Mouse (Mus musculus) cerebellum, adult 9-11 months (tissue): ENCODE data around the gene Dact2.
A peak's percentile ranks its signal among the peaks of the same experiment; 100 is the strongest.

Source experiments
- DNase-seq: peaks from one replicate; pipeline ENCODE4 v3.0.0; 2022

The Dact2 gene

GRCm38 (mm10) chr17:14204061-14204460 lies at the start of gene Dact2:
Dact2 (minus strand) TSS chr17:14204304.
- no peak for DNase-seq

- no peak for DNase-seq
Measured at GRCm38 (mm10) chr17:14252456-14252855, 48.4 kb upstream of the Dact2 start.

- no peak for DNase-seq
Measured at GRCm38 (mm10) chr17:14250401-14250800, 46.3 kb upstream of the Dact2 start.

GRCm38 (mm10) chr17:14249595-14249994 lies 45.5 kb upstream of the Dact2 start:
- no peak for DNase-seq

GRCm38 (mm10) chr17:14247931-14248330 lies 43.8 kb upstream of the Dact2 start:
- DNase-seq, result peak; percentile 42

DNA sequence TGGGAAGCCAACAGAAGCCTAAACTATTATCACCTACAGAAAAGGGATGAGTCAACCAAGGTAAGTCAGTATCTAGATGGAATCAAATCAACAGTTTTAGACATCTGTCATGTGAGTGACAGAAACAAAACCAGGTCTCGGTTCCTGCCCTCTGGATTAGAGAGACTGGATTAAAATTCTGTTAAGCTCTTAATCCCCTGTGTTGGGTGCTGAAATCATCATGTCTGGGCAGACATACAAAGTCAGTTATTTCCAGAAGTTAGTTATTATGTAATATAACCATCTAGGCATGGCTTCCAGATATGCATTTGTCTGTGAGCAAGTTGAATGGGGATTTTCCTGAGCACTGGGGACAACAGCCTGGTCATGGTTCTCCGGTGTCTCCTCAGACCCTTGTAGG lies 42.2 kb upstream of the Dact2 start:
- DNase-seq, result no peak

- DNase-seq, result peak; percentile 65
Measured at GRCm38 (mm10) chr17:14244195-14244965, 40.3 kb upstream of the Dact2 start.

DNA sequence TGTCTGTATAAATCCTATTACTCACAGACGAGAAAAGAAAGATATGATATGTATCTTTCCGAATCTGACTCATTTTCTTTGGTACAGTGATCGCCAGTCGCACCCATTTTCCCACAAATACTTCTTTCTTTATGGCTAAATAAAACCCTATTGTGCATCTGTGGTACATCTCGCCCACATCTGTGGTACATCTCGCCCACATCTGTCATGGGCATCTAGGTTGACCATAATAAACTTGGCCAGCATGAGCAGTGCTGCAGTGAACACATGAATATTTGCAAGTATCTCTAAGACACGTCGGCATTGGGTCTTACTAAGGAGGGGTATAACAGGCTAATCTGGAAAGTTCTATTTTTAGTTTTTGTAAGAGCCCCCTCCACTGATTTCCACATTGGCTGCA lies 38.5 kb upstream of the Dact2 start:
- no peak for DNase-seq

GRCm38 (mm10) chr17:14239960-14240359 lies 35.9 kb upstream of the Dact2 start:
- no peak for DNase-seq

DNA sequence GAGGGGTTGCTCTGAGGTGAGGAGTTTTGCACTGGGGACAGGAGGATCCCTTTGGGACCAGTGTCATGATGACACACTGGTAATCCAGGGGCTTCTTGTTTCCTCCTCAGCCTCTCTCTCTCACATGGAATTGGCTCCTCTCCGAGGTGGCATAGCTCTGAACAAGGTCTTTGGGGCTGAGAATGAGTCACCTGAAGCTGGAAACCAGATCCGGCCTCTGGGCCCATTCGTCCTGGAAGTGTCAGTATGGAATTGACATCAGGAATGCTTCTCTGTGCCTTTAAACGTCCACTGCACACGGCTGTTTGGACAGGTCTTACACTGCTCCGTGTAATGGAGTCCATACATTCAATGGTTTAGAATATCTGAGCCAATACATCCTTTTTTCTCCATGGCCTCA lies 33.0 kb upstream of the Dact2 start:
- no peak for DNase-seq

- DNase-seq, result no peak
Measured at GRCm38 (mm10) chr17:14234774-14235389, 30.8 kb upstream of the Dact2 start.

DNA sequence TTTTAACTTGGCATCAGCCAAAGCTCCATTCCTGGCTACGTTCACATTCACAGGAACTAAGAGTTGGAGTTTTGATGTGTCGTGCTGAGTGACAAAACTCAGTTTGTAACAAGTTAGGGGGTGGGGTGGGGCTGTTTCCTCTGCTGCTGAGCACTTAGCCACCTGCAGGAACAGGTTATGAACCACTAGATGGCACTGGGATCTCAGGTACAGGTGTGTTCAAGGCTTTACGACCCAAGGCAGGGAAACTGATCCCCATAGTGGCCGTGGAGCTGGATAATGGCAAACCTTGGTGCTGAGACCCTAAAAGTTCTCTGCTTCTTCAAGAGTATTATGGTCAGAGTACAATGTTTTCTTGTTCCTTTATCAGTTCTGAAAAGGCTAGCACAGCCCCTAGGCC lies 29.6 kb upstream of the Dact2 start:
- DNase-seq, result no peak

DNA sequence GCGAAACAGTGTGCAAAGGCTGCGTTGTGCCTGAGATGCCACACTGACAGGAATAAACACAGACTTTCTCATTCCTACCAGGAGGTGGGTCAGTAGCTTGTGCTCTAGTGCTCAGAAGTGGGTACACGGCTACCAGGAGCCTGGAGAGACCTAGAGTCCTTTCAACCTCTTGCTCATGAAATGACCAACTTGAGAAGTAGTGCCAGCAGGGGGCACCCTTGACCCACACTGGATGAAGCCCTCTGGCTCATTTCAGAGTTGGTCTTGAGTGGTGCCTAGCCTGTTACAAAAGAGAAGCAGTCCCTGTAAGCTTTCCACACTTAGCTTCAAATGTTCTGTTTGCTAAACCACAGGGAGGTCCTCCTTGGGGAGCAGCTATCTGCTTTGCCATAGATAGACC lies 28.5 kb upstream of the Dact2 start:
- DNase-seq, result peak; percentile 28

GRCm38 (mm10) chr17:14230698-14231430 lies 26.8 kb upstream of the Dact2 start:
- DNase-seq, result no peak

DNA sequence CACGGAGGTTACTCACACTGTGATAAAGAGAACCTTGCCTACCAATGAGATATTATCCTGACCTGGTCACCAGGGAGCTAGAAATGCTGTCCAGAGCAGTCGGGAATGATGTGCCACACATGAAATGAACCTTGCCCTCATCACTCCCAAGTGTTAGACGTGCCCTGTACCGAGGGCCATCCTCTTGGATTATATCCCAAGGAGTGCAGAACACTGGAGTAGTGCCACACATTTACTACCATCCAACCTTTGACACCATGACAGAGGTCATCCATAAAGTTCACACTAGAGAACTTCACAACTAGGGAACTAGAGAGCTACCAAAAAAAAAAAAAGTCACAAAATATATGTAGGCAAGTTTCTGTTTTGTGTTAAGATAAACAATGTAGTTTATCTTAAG lies 24.3 kb upstream of the Dact2 start:
- DNase-seq, result no peak

- no peak for DNase-seq
Measured at GRCm38 (mm10) chr17:14227601-14228000, 23.5 kb upstream of the Dact2 start.

GRCm38 (mm10) chr17:14226778-14227177 lies 22.7 kb upstream of the Dact2 start:
- DNase-seq, result no peak

DNA sequence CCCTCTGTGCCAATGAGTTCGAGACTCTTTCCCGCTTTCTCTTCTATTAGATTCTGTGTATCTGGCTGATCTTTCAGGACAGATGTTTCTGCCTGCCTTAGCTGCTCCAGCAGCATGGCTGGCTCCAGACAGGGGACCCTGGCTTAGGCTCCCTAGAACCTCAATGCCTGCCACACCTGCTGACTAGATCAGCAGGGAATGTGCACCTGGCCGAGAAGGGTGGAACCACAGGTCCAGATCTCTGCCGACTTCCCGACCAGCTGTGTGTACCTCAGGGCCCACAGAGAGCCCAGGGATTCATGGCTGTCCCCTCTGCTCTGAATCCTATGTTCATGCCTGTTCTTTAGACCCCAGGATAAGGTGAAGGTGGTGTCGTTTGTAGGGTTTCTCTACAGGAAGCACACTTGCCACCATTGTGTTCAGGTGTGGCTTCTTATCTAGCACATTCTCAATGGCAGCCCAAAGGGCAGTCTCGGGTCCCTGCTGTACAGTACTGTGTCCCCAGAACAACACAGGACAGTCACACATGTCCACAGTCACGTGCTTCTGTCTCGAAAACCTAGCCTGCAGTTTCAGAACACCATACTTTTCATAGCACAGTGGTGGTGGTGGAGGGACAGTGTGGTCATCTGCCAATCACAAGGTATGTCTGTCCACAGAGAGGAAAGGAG lies 22.0 kb upstream of the Dact2 start:
- DNase-seq, result no peak

GRCm38 (mm10) chr17:14221893-14222615 lies 17.9 kb upstream of the Dact2 start:
- no peak for DNase-seq

GRCm38 (mm10) chr17:14220606-14221202 lies 16.6 kb upstream of the Dact2 start:
- no peak for DNase-seq

GRCm38 (mm10) chr17:14213976-14214529 lies 9.9 kb upstream of the Dact2 start:
- DNase-seq, result no peak

GRCm38 (mm10) chr17:14212796-14213195 lies 8.7 kb upstream of the Dact2 start:
- no peak for DNase-seq
